ENCODE assay signal across 10 mouse cellular contexts in genomic region chr6:145242521-145242920, GRCm38 (mm10). TPM values are rescaled to one million over a fixed set of nuclear protein-coding genes. Genes with fewer than 3 reads are reported as not detected.
DNase-seq lines count a peak whose midpoint lies in the region; ATAC-seq and TF ChIP-seq lines count a peak whose summit lies in the region.
"Had no signal": no experiment of that assay in that cellular context is flagged by ENCODE, and none has a peak within 500 bp of the region (broad histone marks: within the 10 kb centered on the region; RNA-seq: fewer than 3 reads in every experiment).

No protein-coding gene starts in this region.

- H3K27ac ChIP-seq in intestine, postnatal 0 days (ENCODE audit: low read depth, low read length), result no peak overlapping the region
- no peak overlapping the region for H3K27ac ChIP-seq in intestine, embryonic 15.5 days
- H3K27ac ChIP-seq: forebrain, embryonic 12.5 days; liver, embryonic 13.5 days had no signal

- no peak overlapping the region for H3K9ac ChIP-seq in intestine, postnatal 0 days (ENCODE audit: low read depth, low read length)
- no peak overlapping the region for H3K9ac ChIP-seq in intestine, embryonic 15.5 days
- H3K9ac ChIP-seq: forebrain, embryonic 12.5 days; liver, embryonic 13.5 days had no signal

- no peaks in the 10 kb centered on the region for H3K9me3 ChIP-seq in intestine, postnatal 0 days (ENCODE audit: control insufficient read depth)
- no peaks in the 10 kb centered on the region for H3K9me3 ChIP-seq in intestine, embryonic 15.5 days
- H3K9me3 ChIP-seq: forebrain, embryonic 12.5 days; liver, embryonic 13.5 days had no signal

- peaks cover 4% of the 10 kb centered on the region for H3K36me3 ChIP-seq in intestine, postnatal 0 days (ENCODE audit: control insufficient read depth, insufficient read depth)
- H3K36me3 ChIP-seq in intestine, embryonic 15.5 days, result 0 out of 2 replicates have a peak, but pooled peaks cover 2% of the 10 kb centered on the region

- 40% methylated on average over 1 of the region's 1 CpGs for WGBS in intestine, postnatal 0 days
- 37% methylated on average over 1 of the region's 1 CpGs for WGBS in intestine, embryonic 15.5 days

- no peak overlapping the region for H3K4me3 ChIP-seq in intestine, postnatal 0 days (ENCODE audit: low read depth, low read length)
- H3K4me3 ChIP-seq in intestine, embryonic 15.5 days (replicated peaks), result no peak overlapping the region
- H3K4me3 ChIP-seq: forebrain, embryonic 12.5 days; liver, embryonic 13.5 days had no signal

- peak; percentile 72 for DNase-seq in thymus, postnatal 0 days (ENCODE audit: low spot score)
- DNase-seq in thymus, postnatal 4 days, result no peak
- DNase-seq in brain, embryonic 14.5 days (ENCODE audit: low read depth), result peak; percentile 53
- no peak for DNase-seq in left cerebral cortex, postnatal 25 days (ENCODE audit: low spot score in 2 of 2)
- DNase-seq: cerebellum, adult 8-10 months; liver, embryonic 13.5 days had no signal

- ATAC-seq in intestine, postnatal 0 days, result no peak
- ATAC-seq in intestine, embryonic 15.5 days, result no peak
- no peak for ATAC-seq in erythroblast, adult 5-6 weeks (replicated peaks; ENCODE audit: low FRiP score, poor library complexity, severe bottlenecking)

- H3K27me3 ChIP-seq in intestine, postnatal 0 days (replicated peaks; ENCODE audit: control insufficient read depth, insufficient read depth, low read length), result no peaks in the 10 kb centered on the region
- H3K27me3 ChIP-seq in intestine, embryonic 15.5 days (replicated peaks), result no peaks in the 10 kb centered on the region
- H3K27me3 ChIP-seq: forebrain, embryonic 12.5 days; liver, embryonic 13.5 days had no signal

- H3K4me1 ChIP-seq in intestine, postnatal 0 days (replicated peaks; ENCODE audit: control insufficient read depth, insufficient read depth, low read length), result no peaks in the 10 kb centered on the region
- no peaks in the 10 kb centered on the region for H3K4me1 ChIP-seq in intestine, embryonic 15.5 days (replicated peaks)

- TF ChIP-seq POLR2A in brain, embryonic 14.5 days (IDR thresholded peaks at IDR 0.05; ENCODE audit: borderline replicate concordance, extremely low read depth, insufficient read depth, insufficient read length, poor library complexity, severe bottlenecking), result no peak

- intact Hi-C loops in left cerebral cortex, postnatal 25 days (cut with DNase I), result loop anchor here (1.0 kb wide), 1 partner anchor 100 kb away; no protein-coding TSS in a partner anchor

- H3K4me2 ChIP-seq in intestine, postnatal 0 days (replicated peaks; ENCODE audit: low read depth), result no peak overlapping the region
- no peak overlapping the region for H3K4me2 ChIP-seq in intestine, embryonic 15.5 days (replicated peaks)
- H3K4me2 ChIP-seq: forebrain, embryonic 12.5 days; liver, embryonic 13.5 days had no signal

- peak; percentile 71 for TF ChIP-seq CTCF in intestine, postnatal 0 days (IDR thresholded peaks at IDR 0.05; ENCODE audit: low read depth)
- TF ChIP-seq CTCF in brain, embryonic 14.5 days (IDR thresholded peaks at IDR 0.05; ENCODE audit: borderline replicate concordance, extremely low read depth, insufficient read depth, insufficient read length), result no peak

RNA-seq across cellular contexts. Expression of gene Kras, which starts 7.5 kb away (rescaled TPM):
- polyA plus RNA-seq in intestine, postnatal 0 days (2015; fragmentation: Nextera tagmentation; extraction: Ambion mirVana), result 62.0 and 64.2 TPM in 2 replicates
- polyA plus RNA-seq in intestine, embryonic 15.5 days (2015; fragmentation: Nextera tagmentation; extraction: Ambion mirVana), result 67.6 and 68.6 TPM in 2 replicates
- 122 and 134 TPM in 2 replicates for polyA plus RNA-seq in thymus, postnatal 0 days (2015; fragmentation: Nextera tagmentation; extraction: Ambion mirVana)
- 54.3 and 57.5 TPM in 2 replicates for polyA plus RNA-seq in brain, embryonic 14.5 days (2012; rRNA removed)
- total RNA-seq in erythroblast, adult 5-6 weeks (2015; ENCODE audit: low replicate concordance), result 15.4 and 31.6 TPM in 2 replicates
- 12.9 and 25.9 TPM in 2 replicates for total RNA-seq in erythroblast, adult 5-6 weeks (2017; ENCODE audit: low replicate concordance)
- 10 to 100 TPM; 79.2 to 84.0 TPM for total RNA-seq in left cerebral cortex, postnatal 25 days (2021)

RNA-seq across cellular contexts. Expression of gene Etfrf1, which starts 31.6 kb away (rescaled TPM):
- 48.8 and 49.5 TPM in 2 replicates for polyA plus RNA-seq in intestine, postnatal 0 days (2015; fragmentation: Nextera tagmentation; extraction: Ambion mirVana)
- 42.8 and 43.1 TPM in 2 replicates for polyA plus RNA-seq in intestine, embryonic 15.5 days (2015; fragmentation: Nextera tagmentation; extraction: Ambion mirVana)
- 27.7 and 29.7 TPM in 2 replicates for polyA plus RNA-seq in thymus, postnatal 0 days (2015; fragmentation: Nextera tagmentation; extraction: Ambion mirVana)
- 15.4 and 16.0 TPM in 2 replicates for polyA plus RNA-seq in brain, embryonic 14.5 days (2012; rRNA removed)
- 4.6 and 32.9 TPM in 2 replicates for total RNA-seq in erythroblast, adult 5-6 weeks (2015; ENCODE audit: low replicate concordance)
- total RNA-seq in erythroblast, adult 5-6 weeks (2017; ENCODE audit: low replicate concordance), result 1.4 and 3.1 TPM in 2 replicates
- 10 to 100 TPM; 20.6 to 21.7 TPM for total RNA-seq in left cerebral cortex, postnatal 25 days (2021)

RNA-seq across cellular contexts. Expression of gene Casc1, which starts 31.7 kb away (rescaled TPM):
- 0.08 TPM in 2 replicates for polyA plus RNA-seq in intestine, postnatal 0 days (2015; fragmentation: Nextera tagmentation; extraction: Ambion mirVana)
- polyA plus RNA-seq in intestine, embryonic 15.5 days (2015; fragmentation: Nextera tagmentation; extraction: Ambion mirVana), result 0.14 and 0.20 TPM in 2 replicates
- 0.51 and 0.78 TPM in 2 replicates for polyA plus RNA-seq in thymus, postnatal 0 days (2015; fragmentation: Nextera tagmentation; extraction: Ambion mirVana)
- 1.5 and 1.8 TPM in 2 replicates for polyA plus RNA-seq in brain, embryonic 14.5 days (2012; rRNA removed)
- total RNA-seq in erythroblast, adult 5-6 weeks (2015; ENCODE audit: low replicate concordance), result not detected in 2 replicates
- total RNA-seq in erythroblast, adult 5-6 weeks (2017; ENCODE audit: low replicate concordance), result not detected in 2 replicates
- total RNA-seq in left cerebral cortex, postnatal 25 days (2021), result 1 to 10 TPM; 1.3 to 1.5 TPM

Comparison
In these comparisons a context has a peak if more than half of its experiments do, and no peak if none do; other contexts are left out.
1. DNase-seq: peak in thymus, postnatal 0 days (single experiment) and brain, embryonic 14.5 days (single experiment); none in thymus, postnatal 4 days (single experiment) and left cerebral cortex, postnatal 25 days (0 of 2).